Mouse (Mus musculus): ENCODE data around the gene AI593442. TPM values are rescaled to one million over a fixed set of nuclear protein-coding genes. Genes with fewer than 3 reads are reported as not detected.
A peak's percentile ranks its signal among the peaks of the same experiment; 100 is the strongest.

Gene AI593442
- total RNA-seq (2021), result 1 to 10 TPM; 2.0 to 2.8 TPM
- long read RNA-seq, experiment 1, full-length matches to known transcripts, result 1 of 2 reads
- long read RNA-seq, experiment 1, partial matches to known transcripts, result 0 of 2 reads
- long read RNA-seq, experiment 1, other reads (novel, unspliced or antisense), result 1 of 2 reads
- long read RNA-seq, experiment 2, result 0 reads

GRCm38 (mm10) chr9:52679362-52679947 lies at the start of gene AI593442:
AI593442 (minus strand) TSS chr9:52679780.
- DNase-seq, result peak in 1 of 2 experiments; percentile 10

- DNase-seq, result no peak
Observed at GRCm38 (mm10) chr9:52728806-52729205, 49.2 kb upstream of the AI593442 start.

GRCm38 (mm10) chr9:52722626-52723025 lies 43.0 kb upstream of the AI593442 start:
- no peak for DNase-seq

DNA sequence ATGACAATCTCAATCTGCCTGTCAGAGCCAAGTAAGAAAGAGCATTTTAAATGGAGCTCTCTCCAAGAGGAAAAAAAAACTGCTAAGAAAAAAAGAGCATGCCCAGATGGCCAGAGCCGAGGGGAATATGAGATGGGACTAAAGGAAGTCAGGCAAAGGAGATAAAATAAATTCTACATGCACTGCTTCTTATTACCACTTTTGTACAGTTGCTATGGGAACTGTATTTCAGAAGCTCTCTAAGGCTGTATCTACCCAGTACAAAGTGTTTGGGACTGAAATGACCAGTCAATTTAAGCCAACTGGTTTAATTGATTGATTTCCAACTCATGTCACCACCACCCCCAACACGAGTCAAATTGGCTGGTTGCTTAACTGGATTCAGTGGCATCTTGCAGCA lies 40.0 kb upstream of the AI593442 start:
- no peak for DNase-seq

DNA sequence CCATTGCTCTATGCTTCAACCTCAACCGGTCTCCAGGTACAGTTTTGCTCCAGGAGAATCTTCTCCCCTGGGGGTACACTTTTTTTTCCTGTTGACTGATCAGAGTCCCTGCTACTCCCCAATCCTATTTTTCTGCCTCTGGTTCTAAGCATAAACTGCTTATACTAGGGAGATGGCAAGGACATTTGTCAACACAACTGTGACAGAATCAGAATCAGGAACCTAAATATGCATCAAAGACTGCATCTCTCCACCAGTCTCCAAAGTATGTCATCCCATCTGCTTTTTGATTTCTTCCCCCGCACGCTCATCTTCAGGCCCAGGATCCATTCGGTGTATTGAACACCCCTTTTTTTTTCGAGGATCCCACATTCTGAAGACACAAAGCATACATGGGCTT lies 456 bp upstream of the AI593442 start:
- no peak for DNase-seq

DNA sequence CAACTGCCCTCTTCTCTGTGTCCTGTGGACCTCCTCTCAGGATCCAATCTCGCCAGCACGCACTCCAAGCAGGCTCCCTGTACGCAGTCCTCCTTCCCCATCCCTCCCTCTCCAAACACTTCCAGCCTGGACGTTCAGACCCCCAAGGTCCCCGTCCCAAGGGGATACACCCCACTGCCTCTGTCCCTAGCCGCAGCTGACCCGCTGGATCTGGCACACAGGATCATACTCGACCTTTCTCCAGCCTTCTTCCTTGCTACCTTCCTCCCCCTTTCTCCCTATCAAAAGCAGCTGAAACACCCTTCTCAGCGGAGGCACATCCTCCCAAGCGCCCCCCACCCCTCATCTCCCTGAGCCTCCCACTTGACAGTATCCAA lies 753 bp downstream of the AI593442 start:
- DNase-seq, result peak in 1 of 2 experiments; percentile 11

GRCm38 (mm10) chr9:52678179-52678838 lies 1.3 kb downstream of the AI593442 start:
- peak in 1 of 2 experiments; percentile 6 for DNase-seq

GRCm38 (mm10) chr9:52676587-52676986 lies 3.0 kb downstream of the AI593442 start:
- DNase-seq, result peak in 1 of 2 experiments; percentile 42

GRCm38 (mm10) chr9:52675937-52676336 lies 3.6 kb downstream of the AI593442 start:
- no peak for DNase-seq

DNA sequence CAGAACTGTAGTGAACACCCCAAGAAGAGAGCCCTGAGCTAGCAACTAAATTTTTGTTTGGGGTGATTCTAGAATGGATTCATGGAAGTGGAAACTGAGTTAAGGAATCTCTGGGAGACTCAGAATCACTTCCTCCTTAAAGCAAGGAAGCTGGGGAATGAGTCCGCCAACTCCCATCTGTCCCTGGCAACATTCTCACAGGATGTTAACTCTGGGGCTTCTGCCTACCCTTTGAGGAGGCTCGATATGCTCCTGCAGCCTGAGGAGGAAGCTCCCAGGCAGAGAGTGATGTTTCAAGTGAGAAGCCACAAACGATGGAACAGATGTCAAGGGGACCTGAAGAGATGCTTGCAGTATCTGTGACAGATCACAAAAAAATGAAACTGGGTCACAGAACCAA lies 18.2 kb downstream of the AI593442 start:
- no peak for DNase-seq

DNA sequence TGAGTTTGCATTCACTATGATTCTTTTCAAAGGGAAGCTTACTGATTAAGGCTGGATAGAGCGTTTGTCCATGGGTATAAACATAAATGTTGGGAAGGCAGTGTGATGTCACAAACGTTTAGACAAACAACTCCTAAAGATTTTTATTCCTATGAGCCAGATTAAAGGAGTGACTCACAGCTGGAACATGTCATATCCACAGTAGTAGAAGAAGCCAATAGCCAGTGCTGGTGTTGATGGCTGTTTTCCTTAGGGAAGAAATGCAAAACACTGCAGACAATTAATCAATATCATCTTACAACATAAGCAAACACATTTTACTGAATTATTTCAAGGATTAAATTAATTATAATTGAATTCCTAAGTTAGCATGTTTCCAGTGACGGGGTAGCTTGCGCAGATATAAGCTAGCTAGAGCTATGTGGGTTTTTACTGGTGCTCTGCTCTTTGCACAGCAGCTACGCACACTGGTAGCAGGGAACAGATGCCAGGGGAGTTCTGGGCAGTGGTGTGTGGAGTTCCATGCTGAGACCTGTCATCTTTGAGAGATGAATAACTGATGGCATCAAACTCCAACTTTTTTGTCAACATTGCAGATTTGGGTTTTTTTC lies 29.1 kb downstream of the AI593442 start:
- DNase-seq, result no peak

GRCm38 (mm10) chr9:52645312-52645711 lies 34.3 kb downstream of the AI593442 start:
- DNase-seq, result no peak

- DNase-seq, result no peak
Observed at GRCm38 (mm10) chr9:52644626-52645025, 35.0 kb downstream of the AI593442 start.

GRCm38 (mm10) chr9:52644156-52644555 lies 35.4 kb downstream of the AI593442 start:
- no peak for DNase-seq

DNA sequence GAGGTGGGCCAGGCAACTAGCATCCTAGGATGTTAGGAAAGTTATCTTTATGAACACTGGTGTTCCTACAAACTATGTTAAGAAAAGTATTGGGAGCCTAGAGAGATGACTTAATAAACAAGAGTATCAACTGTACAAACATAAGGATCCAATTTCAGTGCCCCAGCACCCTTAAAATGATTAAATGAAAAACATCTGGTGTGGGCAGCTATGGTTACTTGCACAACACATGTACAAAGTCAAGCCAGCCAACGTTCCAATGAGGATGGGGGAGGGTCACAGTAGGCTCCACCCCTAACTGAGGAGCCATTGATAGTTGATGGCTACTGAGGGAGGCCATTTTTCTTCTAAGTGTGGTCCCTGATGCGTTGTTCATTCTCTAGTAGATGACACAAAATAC lies 43.6 kb downstream of the AI593442 start:
- no peak for DNase-seq

DNA sequence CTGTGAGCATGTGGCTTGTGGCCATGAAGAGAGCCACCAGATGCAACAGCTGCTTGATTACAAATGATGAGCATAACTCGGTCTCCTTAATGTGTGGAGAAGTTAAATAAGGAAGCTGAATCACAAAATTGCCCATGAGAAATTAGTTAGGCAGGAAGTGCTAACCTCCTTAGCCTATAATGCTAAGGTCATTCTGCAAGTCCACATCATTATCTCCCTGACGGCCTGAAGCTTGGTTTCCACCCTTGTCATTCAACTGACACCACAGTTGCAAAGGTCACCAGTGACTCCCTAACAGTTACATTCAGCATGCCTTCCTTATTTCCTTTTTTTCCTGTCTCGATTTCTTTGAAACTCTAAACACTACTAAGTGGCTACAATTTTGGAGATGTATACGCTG lies 55.7 kb downstream of the AI593442 start:
- no peak for DNase-seq

Measured in heart, adult 18-20 months (tissue).